Mouse (Mus musculus): ENCODE data around the gene Sh3rf3. TPM values are rescaled to one million over a fixed set of nuclear protein-coding genes. Genes with fewer than 3 reads are reported as not detected.

The Sh3rf3 gene
- polyA plus RNA-seq, 1 experiment from 2014 or later, result 0.17 TPM

DNA sequence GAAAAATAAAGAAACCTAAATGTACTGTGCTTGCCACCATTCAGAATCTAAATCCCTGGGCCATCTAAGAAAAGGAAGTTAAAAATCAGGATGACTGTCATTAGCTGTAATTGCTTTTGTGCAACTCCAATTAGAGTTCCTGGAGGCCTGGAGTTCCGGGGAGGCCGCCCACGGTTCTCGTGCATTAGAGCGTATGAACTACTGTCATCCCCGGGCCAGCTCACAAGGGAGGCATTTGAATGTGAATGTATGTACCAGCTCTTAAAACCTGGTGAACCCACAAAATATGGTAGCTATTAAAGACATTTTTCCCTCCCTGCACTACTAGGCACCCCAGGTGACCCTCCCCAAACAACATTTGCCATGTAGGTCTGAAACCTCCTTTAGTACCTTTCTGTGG, 122.4 kb downstream of the Sh3rf3 start:
- no peaks in the 10 kb centered on the region for H3K9me3 ChIP-seq (ENCODE audit: control insufficient read depth)
- H3K4me2 ChIP-seq (replicated peaks; ENCODE audit: low read depth), result no peak overlapping the region
- H3K4me1 ChIP-seq (replicated peaks; ENCODE audit: control insufficient read depth, insufficient read depth, low read length), result no peaks in the 10 kb centered on the region
- TF ChIP-seq CTCF (IDR thresholded peaks at IDR 0.05; ENCODE audit: low read depth), result no peak
- 85% methylated on average over 6 of the region's 6 CpGs for WGBS
- H3K9ac ChIP-seq (ENCODE audit: low read depth, low read length), result no peak overlapping the region
- ATAC-seq, result no peak
- H3K27ac ChIP-seq (ENCODE audit: low read depth, low read length), result no peak overlapping the region
- H3K27me3 ChIP-seq (replicated peaks; ENCODE audit: control insufficient read depth, insufficient read depth, low read length), result no peaks in the 10 kb centered on the region
- H3K36me3 ChIP-seq (ENCODE audit: control insufficient read depth, insufficient read depth), result no peaks in the 10 kb centered on the region
- no peak overlapping the region for H3K4me3 ChIP-seq (ENCODE audit: low read depth, low read length)

DNA sequence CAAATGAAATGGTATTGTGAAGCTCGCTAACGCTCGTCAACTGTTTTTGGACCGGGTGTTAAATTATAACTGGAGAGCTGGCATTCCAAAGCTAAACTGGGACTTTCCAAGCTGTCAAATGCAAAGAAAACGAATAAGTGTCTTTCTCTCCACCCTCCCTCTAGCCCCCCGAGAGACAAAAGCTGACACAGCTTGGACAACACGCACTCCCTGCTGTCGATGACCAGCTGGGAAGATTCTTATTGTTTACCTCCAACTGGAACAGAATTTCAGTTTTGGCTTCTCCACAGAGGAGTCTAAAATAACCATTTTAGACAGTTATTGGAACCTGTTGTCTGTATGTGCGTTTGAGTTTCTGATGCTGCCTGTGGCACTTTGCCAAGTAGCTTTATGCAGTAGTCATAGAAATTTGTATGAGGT, 123.3 kb downstream of the Sh3rf3 start:
- no peak for ATAC-seq
- no peak for TF ChIP-seq CTCF (IDR thresholded peaks at IDR 0.05; ENCODE audit: low read depth)
- no peak overlapping the region for H3K4me3 ChIP-seq (ENCODE audit: low read depth, low read length)
- H3K4me2 ChIP-seq (replicated peaks; ENCODE audit: low read depth), result no peak overlapping the region
- no peaks in the 10 kb centered on the region for H3K4me1 ChIP-seq (replicated peaks; ENCODE audit: control insufficient read depth, insufficient read depth, low read length)
- no peak overlapping the region for H3K9ac ChIP-seq (ENCODE audit: low read depth, low read length)
- no peaks in the 10 kb centered on the region for H3K27me3 ChIP-seq (replicated peaks; ENCODE audit: control insufficient read depth, insufficient read depth, low read length)
- no peaks in the 10 kb centered on the region for H3K36me3 ChIP-seq (ENCODE audit: control insufficient read depth, insufficient read depth)
- H3K27ac ChIP-seq (ENCODE audit: low read depth, low read length), result no peak overlapping the region
- H3K9me3 ChIP-seq (ENCODE audit: control insufficient read depth), result no peaks in the 10 kb centered on the region
- WGBS, result 59% methylated on average over 9 of the region's 9 CpGs

DNA sequence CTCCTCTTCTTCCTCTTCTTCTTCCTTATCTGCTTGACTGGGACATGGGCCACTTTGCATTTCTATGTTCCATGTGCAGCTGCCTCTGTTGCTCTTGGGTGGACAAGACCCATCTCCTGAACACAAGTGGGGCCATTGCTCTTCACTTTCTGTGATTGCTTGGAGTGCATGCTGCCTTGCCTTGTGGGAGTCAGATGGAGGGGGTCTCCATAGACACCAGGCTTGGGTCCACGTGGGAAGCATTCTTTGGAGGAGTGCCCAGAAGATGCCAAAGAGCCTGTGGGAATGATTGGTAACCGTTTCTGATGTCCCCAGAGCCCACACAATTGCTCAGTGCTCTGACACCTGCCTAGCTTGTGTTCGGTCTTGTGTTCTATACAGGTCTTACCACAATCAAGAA, 124.4 kb downstream of the Sh3rf3 start:
- H3K36me3 ChIP-seq (ENCODE audit: control insufficient read depth, insufficient read depth), result no peaks in the 10 kb centered on the region
- no peaks in the 10 kb centered on the region for H3K27me3 ChIP-seq (replicated peaks; ENCODE audit: control insufficient read depth, insufficient read depth, low read length)
- no peak for ATAC-seq
- H3K9me3 ChIP-seq (ENCODE audit: control insufficient read depth), result no peaks in the 10 kb centered on the region
- TF ChIP-seq CTCF (IDR thresholded peaks at IDR 0.05; ENCODE audit: low read depth), result no peak
- no peak overlapping the region for H3K4me3 ChIP-seq (ENCODE audit: low read depth, low read length)
- H3K9ac ChIP-seq (ENCODE audit: low read depth, low read length), result no peak overlapping the region
- 58% methylated on average over 3 of the region's 3 CpGs for WGBS
- no peak overlapping the region for H3K27ac ChIP-seq (ENCODE audit: low read depth, low read length)
- H3K4me2 ChIP-seq (replicated peaks; ENCODE audit: low read depth), result no peak overlapping the region
- no peaks in the 10 kb centered on the region for H3K4me1 ChIP-seq (replicated peaks; ENCODE audit: control insufficient read depth, insufficient read depth, low read length)

DNA sequence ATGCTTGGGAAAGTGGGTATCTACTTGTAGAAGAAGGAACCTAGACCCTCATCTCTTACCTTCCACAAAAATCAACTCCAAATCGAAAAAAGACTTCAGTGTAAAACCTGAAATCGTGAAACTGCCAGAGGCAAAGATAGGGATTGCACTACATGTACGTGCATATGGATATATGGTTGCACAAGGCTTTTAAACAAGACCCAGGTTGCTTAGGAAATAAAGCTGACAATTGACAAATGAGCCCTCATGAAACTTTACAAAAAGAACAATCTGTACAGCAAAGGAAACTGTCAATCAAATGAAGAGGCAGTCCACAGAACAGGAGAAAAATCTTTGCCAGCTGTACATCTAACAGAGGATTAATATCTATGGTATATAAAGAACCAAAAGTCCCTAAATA, 129.7 kb downstream of the Sh3rf3 start:
- WGBS, result 78% methylated on average over 3 of the region's 3 CpGs
- H3K27me3 ChIP-seq (replicated peaks; ENCODE audit: control insufficient read depth, insufficient read depth, low read length), result no peaks in the 10 kb centered on the region
- no peaks in the 10 kb centered on the region for H3K4me1 ChIP-seq (replicated peaks; ENCODE audit: control insufficient read depth, insufficient read depth, low read length)
- H3K4me3 ChIP-seq (ENCODE audit: low read depth, low read length), result no peak overlapping the region
- no peak overlapping the region for H3K9ac ChIP-seq (ENCODE audit: low read depth, low read length)
- no peak overlapping the region for H3K27ac ChIP-seq (ENCODE audit: low read depth, low read length)
- no peak overlapping the region for H3K4me2 ChIP-seq (replicated peaks; ENCODE audit: low read depth)
- no peaks in the 10 kb centered on the region for H3K36me3 ChIP-seq (ENCODE audit: control insufficient read depth, insufficient read depth)
- TF ChIP-seq CTCF (IDR thresholded peaks at IDR 0.05; ENCODE audit: low read depth), result no peak
- no peak for ATAC-seq
- no peaks in the 10 kb centered on the region for H3K9me3 ChIP-seq (ENCODE audit: control insufficient read depth)

DNA sequence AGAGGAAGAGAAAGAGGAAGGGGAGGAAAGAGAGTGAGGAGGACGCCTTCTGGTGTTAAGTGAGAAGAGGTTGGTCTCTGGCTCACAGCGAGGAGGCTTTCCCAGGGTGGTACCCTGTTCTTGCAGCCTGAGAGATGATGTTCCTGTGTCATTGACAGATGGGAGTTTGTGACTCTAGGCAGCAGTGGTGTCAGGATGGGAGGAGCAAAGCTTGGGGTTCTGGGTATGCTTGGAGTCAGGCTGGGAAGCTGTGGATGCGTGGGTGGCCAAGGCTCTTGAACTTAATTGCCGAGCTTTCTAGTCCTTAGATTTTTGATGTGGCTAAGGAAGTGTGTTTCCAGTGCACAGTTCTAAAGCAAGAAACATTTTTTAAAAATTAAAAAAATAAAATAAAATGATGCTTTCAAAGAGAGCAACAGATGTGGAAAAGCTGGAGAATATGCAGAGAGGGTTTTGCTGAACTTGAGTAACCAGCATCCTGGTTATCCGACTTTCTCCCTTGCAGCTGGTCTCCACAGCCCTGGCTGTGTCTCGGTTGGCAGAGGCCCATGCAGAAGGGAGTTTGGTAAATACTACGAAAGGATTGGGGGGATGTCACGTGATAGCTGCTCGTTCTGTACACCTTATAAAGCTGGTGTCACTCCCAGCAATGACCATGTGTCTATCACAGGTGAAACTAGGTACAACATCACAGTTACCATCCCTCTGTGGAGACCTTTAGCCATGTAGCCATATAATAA, 130.7 kb downstream of the Sh3rf3 start:
- no peaks in the 10 kb centered on the region for H3K27me3 ChIP-seq (replicated peaks; ENCODE audit: control insufficient read depth, insufficient read depth, low read length)
- WGBS, result 63% methylated on average over 9 of the region's 9 CpGs
- H3K27ac ChIP-seq (ENCODE audit: low read depth, low read length), result no peak overlapping the region
- no peak overlapping the region for H3K9ac ChIP-seq (ENCODE audit: low read depth, low read length)
- H3K9me3 ChIP-seq (ENCODE audit: control insufficient read depth), result no peaks in the 10 kb centered on the region
- TF ChIP-seq CTCF (IDR thresholded peaks at IDR 0.05; ENCODE audit: low read depth), result no peak
- no peak overlapping the region for H3K4me2 ChIP-seq (replicated peaks; ENCODE audit: low read depth)
- H3K36me3 ChIP-seq (ENCODE audit: control insufficient read depth, insufficient read depth), result no peaks in the 10 kb centered on the region
- ATAC-seq, result no peak
- no peaks in the 10 kb centered on the region for H3K4me1 ChIP-seq (replicated peaks; ENCODE audit: control insufficient read depth, insufficient read depth, low read length)
- H3K4me3 ChIP-seq (ENCODE audit: low read depth, low read length), result no peak overlapping the region

DNA sequence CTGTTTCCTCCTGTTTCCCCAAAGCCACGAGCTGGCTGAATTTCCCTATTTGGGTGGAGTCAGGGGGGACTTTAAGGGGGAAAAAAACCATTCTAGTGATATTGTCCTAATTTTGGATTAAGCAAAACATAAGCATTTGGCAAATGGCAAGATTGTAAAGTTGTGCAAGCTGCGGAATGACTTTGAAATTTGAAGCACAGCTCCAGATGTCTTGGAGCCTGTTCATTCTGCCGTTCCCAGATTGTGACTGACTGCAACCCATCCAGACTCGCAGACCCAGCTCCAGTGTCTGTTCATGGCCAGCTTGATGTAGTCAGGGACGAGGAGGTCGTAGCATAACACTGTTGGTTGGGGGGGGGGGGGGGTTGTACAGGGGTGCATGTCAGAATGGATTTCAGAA, 131.8 kb downstream of the Sh3rf3 start:
- Histone ChIP-seq H3K9ac (ENCODE audit: low read depth, low read length) (no peak overlapping the region), H3K4me1 (replicated peaks; ENCODE audit: control insufficient read depth, insufficient read depth, low read length) (no peaks in the 10 kb centered on the region), H3K27ac (ENCODE audit: low read depth, low read length) (no peak overlapping the region), H3K4me2 (replicated peaks; ENCODE audit: low read depth) (no peak overlapping the region), H3K36me3 (ENCODE audit: control insufficient read depth, insufficient read depth) (no peaks in the 10 kb centered on the region), H3K4me3 (ENCODE audit: low read depth, low read length) (no peak overlapping the region), H3K27me3 (replicated peaks; ENCODE audit: control insufficient read depth, insufficient read depth, low read length) (no peaks in the 10 kb centered on the region), H3K9me3 (ENCODE audit: control insufficient read depth) (no peaks in the 10 kb centered on the region)
- WGBS, result 66% methylated on average over 6 of the region's 6 CpGs
- TF ChIP-seq CTCF (IDR thresholded peaks at IDR 0.05; ENCODE audit: low read depth), result no peak
- no peak for ATAC-seq

Measured in intestine, postnatal 0 days (tissue).